Mouse (Mus musculus) liver, embryonic 16.5 days (tissue): ENCODE data around the gene Slc25a16. TPM values are rescaled to one million over a fixed set of nuclear protein-coding genes. Genes with fewer than 3 reads are reported as not detected.
A peak's percentile ranks its signal among the peaks of the same experiment; 100 is the strongest.
"Not testable (repeated sequence)": the region's sequence is repeated elsewhere in the genome, so short reads cannot be mapped to it uniquely, and the experiment has no call there.

ENCODE experiments used
- ATAC-seq: fragments of 200-750 bp; cut with Nextera tagmentation; 2 replicates; pipeline ENCODE4 v1.8.0; 2017; ENCODE audit warnings: low read depth, mild to moderate bottlenecking, moderate number of reproducible peaks, moderate library complexity
- H3K27ac ChIP-seq: fragments of 300-500 bp; sonication (generic); 2 replicates; pipeline ENCODE4 v1.5.1; 2014; ENCODE audit warnings: mild to moderate bottlenecking, low read length
- H3K27me3 ChIP-seq: fragments of 300-500 bp; sonication (generic); 2 replicates; pipeline ENCODE4 v1.6.1; 2014; ENCODE audit warnings: low read depth, low read length, mixed read lengths; ENCODE audit not compliant: control insufficient read depth, insufficient read depth
- H3K36me3 ChIP-seq: fragments of 300-500 bp; sonication (generic); 2 replicates; pipeline ENCODE4 v1.6.1; 2014; ENCODE audit warnings: mild to moderate bottlenecking; ENCODE audit not compliant: control insufficient read depth, insufficient read depth
- H3K4me1 ChIP-seq: fragments of 300-500 bp; sonication (generic); 2 replicates; pipeline ENCODE4 v1.6.1; 2014; ENCODE audit warnings: low read depth, low read length, mixed read lengths; ENCODE audit not compliant: control insufficient read depth
- H3K4me2 ChIP-seq: fragments of 300-500 bp; sonication (generic); 2 replicates; pipeline ENCODE4 v1.6.1; 2014; ENCODE audit warnings: low read depth, low read length, mixed read lengths
- H3K4me3 ChIP-seq: fragments of 300-500 bp; sonication (generic); 2 replicates; pipeline ENCODE4 v1.5.1; 2014; ENCODE audit warnings: low read depth, mild to moderate bottlenecking, low read length
- H3K9ac ChIP-seq: fragments of 300-500 bp; sonication (generic); 2 replicates; pipeline ENCODE4 v1.6.1; 2014; ENCODE audit warnings: low read depth, low read length
- H3K9me3 ChIP-seq: fragments of 300-500 bp; sonication (generic); replicated peaks from 2 replicates; pipeline ENCODE4 v1.6.1; 2016; ENCODE audit warnings: low read length; ENCODE audit not compliant: control insufficient read depth
- WGBS: fragments of 180-500 bp; shearing (Covaris S2); extraction: QIAGEN DNeasy Blood & Tissue Kit; methylation state at CpG from one replicate; pipeline ENCODE4 v1.1.7; 2014; ENCODE audit not compliant: insufficient replicate concordance; 5-methylcytosine and 5-hydroxymethylcytosine counted together
- polyA plus RNA-seq: library from polyadenylated mRNA; unstranded; fragments of >200 nt; fragmentation: Nextera tagmentation; extraction: Ambion mirVana; gene quantifications from 2 replicates; pipeline ENCODE4 v1.2.1, GENCODE M21; 2015

Slc25a16 gene
- polyA plus RNA-seq, 1 experiment from 2014 or later = 7.5 TPM

DNA sequence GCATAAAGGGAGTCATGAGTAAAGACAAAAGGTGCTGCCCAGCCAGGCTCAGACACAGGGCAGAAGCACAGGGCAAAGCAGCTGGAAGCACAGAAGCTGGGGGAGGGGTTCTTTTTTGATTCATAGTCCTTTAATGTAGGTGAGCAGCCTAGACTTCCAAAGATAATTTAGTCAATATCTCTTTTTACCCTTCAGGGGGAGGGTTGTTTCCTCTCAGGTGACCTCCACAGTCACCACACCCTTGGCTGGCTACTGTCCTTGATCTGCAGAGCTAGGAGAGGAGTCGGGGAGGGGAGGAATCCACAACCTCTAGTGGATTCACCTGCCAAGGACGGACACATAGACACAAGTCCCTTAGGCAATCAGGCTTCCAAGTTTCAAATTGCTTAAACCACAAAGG, 22.4 kb upstream of the Slc25a16 start:
- Histone ChIP-seq H3K9ac (no peak overlapping the region), H3K27me3 (no peaks in the 10 kb centered on the region), H3K4me1 (no peaks in the 10 kb centered on the region), H3K27ac (no peak overlapping the region), H3K36me3 (no peaks in the 10 kb centered on the region), H3K4me2 (no peak overlapping the region), H3K4me3 (no peak overlapping the region), H3K9me3 (no peaks in the 10 kb centered on the region)
- no peak for ATAC-seq
- WGBS = 57% methylated on average over 2 of the region's 2 CpGs

DNA sequence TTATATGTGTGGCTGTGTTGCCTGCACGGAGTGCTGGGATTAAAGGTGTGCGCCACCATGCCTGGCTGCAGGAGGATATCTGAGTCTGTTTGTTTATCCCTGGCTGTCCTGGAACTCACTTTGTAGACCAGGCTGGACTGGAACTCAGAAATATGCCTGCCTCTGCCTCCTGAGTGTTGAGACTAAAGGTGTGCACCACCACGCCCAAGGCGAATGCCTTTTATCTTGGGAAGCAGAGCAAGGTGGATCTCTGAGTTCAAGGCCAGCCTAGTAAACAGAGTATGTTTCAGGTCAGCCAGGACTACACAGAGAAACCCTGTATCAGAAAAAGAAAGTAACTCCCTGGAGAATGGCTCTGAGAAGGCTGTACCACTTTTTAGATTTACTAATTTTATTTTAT, 20.3 kb upstream of the Slc25a16 start:
- no peak overlapping the region for H3K4me2 ChIP-seq
- H3K27me3 ChIP-seq = no peaks in the 10 kb centered on the region
- no peak for ATAC-seq
- H3K36me3 ChIP-seq = no peaks in the 10 kb centered on the region
- H3K4me1 ChIP-seq = no peaks in the 10 kb centered on the region
- H3K4me3 ChIP-seq = no peak overlapping the region
- 80% methylated on average over 4 of the region's 4 CpGs for WGBS
- H3K9me3 ChIP-seq = no peaks in the 10 kb centered on the region
- no peak overlapping the region for H3K27ac ChIP-seq
- no peak overlapping the region for H3K9ac ChIP-seq

GRCm38 (mm10) chr10:62901826-62902225, 18.6 kb upstream of the Slc25a16 start:
- Histone ChIP-seq H3K9me3 (no peaks in the 10 kb centered on the region), H3K27ac (no peak overlapping the region), H3K27me3 (no peaks in the 10 kb centered on the region), H3K9ac (no peak overlapping the region), H3K4me1 (no peaks in the 10 kb centered on the region), H3K36me3 (no peaks in the 10 kb centered on the region), H3K4me3 (no peak overlapping the region), H3K4me2 (no peak overlapping the region)
- 45% methylated on average over 8 of the region's 8 CpGs for WGBS
- ATAC-seq = no peak

GRCm38 (mm10) chr10:62902829-62903228, 17.6 kb upstream of the Slc25a16 start:
- 32% methylated on average over 1 of the region's 1 CpGs for WGBS

GRCm38 (mm10) chr10:62906336-62906735, 14.1 kb upstream of the Slc25a16 start:
- Histone ChIP-seq H3K4me1 (no peaks in the 10 kb centered on the region), H3K4me2 (no peak overlapping the region), H3K27me3 (no peaks in the 10 kb centered on the region), H3K4me3 (no peak overlapping the region), H3K9me3 (no peaks in the 10 kb centered on the region), H3K36me3 (no peaks in the 10 kb centered on the region), H3K27ac (no peak overlapping the region), H3K9ac (no peak overlapping the region)
- 68% methylated on average over 7 of the region's 7 CpGs for WGBS
- ATAC-seq = no peak

More at GRCm38 (mm10) chr10:62902829-62903228, 17.6 kb upstream of the Slc25a16 start:
- no peak overlapping the region for H3K4me2 ChIP-seq
- no peak for ATAC-seq
- H3K27me3 ChIP-seq = no peaks in the 10 kb centered on the region
- no peak overlapping the region for H3K9ac ChIP-seq
- no peaks in the 10 kb centered on the region for H3K36me3 ChIP-seq
- no peaks in the 10 kb centered on the region for H3K9me3 ChIP-seq
- no peak overlapping the region for H3K4me3 ChIP-seq
- H3K4me1 ChIP-seq = no peaks in the 10 kb centered on the region
- no peak overlapping the region; the same call in 1 of the 2 replicates for H3K27ac ChIP-seq

GRCm38 (mm10) chr10:62908896-62909295, 11.5 kb upstream of the Slc25a16 start, which contains the start of gene Tet1:
Gene Tet1 (minus strand): TSS chr10:62908996.
- not testable (repeated sequence) for H3K27ac ChIP-seq, H3K27me3 ChIP-seq, H3K36me3 ChIP-seq, H3K9me3 ChIP-seq, H3K4me2 ChIP-seq, H3K4me1 ChIP-seq, H3K9ac ChIP-seq, ATAC-seq, H3K4me3 ChIP-seq
- no CpG with 5 or more reads among the region's 1 CpGs for WGBS

- Histone ChIP-seq H3K36me3 (no peaks in the 10 kb centered on the region), H3K4me3 (no peak overlapping the region), H3K9me3 (no peaks in the 10 kb centered on the region), H3K4me1 (no peaks in the 10 kb centered on the region), H3K27ac (no peak overlapping the region), H3K27me3 (no peaks in the 10 kb centered on the region), H3K4me2 (no peak overlapping the region), H3K9ac (no peak overlapping the region)
- WGBS = 43% methylated on average over 2 of the region's 2 CpGs
- no peak for ATAC-seq
Measured at GRCm38 (mm10) chr10:62911120-62911519, 9.3 kb upstream of the Slc25a16 start.

DNA sequence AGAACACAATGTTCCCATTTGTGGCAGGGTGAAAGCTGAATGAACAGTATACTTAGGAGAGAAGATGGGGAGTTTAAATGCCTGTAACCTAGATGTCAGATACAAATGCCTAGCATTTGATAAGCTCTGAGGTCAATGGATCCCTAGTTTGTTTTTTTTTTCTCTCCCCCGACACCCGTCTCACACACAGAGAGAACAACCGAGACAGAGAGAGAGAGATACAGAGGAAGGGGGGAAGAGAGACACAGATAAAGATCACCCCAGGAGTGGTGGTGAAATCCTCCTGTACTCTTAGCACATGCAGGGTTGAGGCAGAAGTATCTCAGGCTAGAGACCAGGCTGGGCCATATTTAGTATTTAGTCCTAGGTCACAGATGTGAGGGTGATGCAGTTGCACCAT, 1.4 kb upstream of the Slc25a16 start:
- no peaks in the 10 kb centered on the region for H3K9me3 ChIP-seq
- ATAC-seq = no peak
- peaks cover 13% of the 10 kb centered on the region for H3K4me1 ChIP-seq
- no peak overlapping the region for H3K4me3 ChIP-seq
- 38% methylated on average over 3 of the region's 3 CpGs for WGBS
- H3K9ac ChIP-seq = no peak overlapping the region
- no peaks in the 10 kb centered on the region for H3K36me3 ChIP-seq
- H3K27ac ChIP-seq = no peak overlapping the region
- H3K27me3 ChIP-seq = no peaks in the 10 kb centered on the region
- no peak overlapping the region for H3K4me2 ChIP-seq

DNA sequence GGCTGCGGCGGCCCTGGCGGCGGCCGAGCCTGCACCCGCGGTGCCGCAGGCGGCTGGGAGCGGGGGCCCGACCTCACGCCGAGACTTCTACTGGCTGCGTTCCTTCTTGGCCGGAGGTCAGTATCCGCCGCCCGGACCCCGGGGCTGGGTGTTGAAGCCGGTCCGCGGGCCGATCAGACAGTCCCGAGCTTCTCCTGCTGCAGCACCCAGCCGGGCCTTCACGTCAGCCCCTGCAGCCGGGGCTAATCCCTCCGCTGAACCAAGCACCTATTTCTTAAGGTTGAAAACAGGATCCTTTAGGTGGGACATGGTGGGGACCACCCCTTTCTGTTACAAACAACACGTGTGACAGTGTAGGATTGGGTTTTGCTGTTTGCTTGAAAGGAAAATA, 328 bp downstream of the Slc25a16 start:
- peaks cover 13% of the 10 kb centered on the region for H3K4me1 ChIP-seq
- ATAC-seq = peak; percentile 56
- H3K27ac ChIP-seq = peak overlapping the region; percentile 85
- WGBS = 0% methylated on average over 28 of the region's 29 CpGs
- no peaks in the 10 kb centered on the region for H3K9me3 ChIP-seq
- H3K27me3 ChIP-seq = no peaks in the 10 kb centered on the region
- peak overlapping the region; percentile 99 for H3K4me3 ChIP-seq
- H3K4me2 ChIP-seq = peak overlapping the region; percentile 86
- peak overlapping the region; percentile 97 for H3K9ac ChIP-seq
- no peaks in the 10 kb centered on the region for H3K36me3 ChIP-seq
